Mouse (Mus musculus) intestine, embryonic 16.5 days (tissue): Measurements from ENCODE around the gene Mcm7. TPM values are rescaled to one million over a fixed set of nuclear protein-coding genes. Genes with fewer than 3 reads are reported as not detected.
"Not testable (repeated sequence)": the region's sequence is repeated elsewhere in the genome, so short reads cannot be mapped to it uniquely, and the experiment has no call there.

Experiments used
- ATAC-seq: fragments of 200-750 bp; cut with Nextera tagmentation; 2 replicates; pipeline ENCODE4 v1.8.0; 2017; ENCODE audit warnings: moderate TSS enrichment, moderate library complexity
- H3K27ac ChIP-seq: fragments of 300-500 bp; sonication (generic); 2 replicates; pipeline ENCODE4 v1.5.1; 2014; ENCODE audit warnings: mild to moderate bottlenecking, low read length
- H3K27me3 ChIP-seq: fragments of 300-500 bp; sonication (generic); replicated peaks from 2 replicates; pipeline ENCODE4 v1.6.1; 2014; ENCODE audit warnings: low read length, control low read depth, mixed read lengths; ENCODE audit not compliant: control insufficient read depth, insufficient read depth
- H3K36me3 ChIP-seq: fragments of 300-500 bp; sonication (generic); 2 replicates; pipeline ENCODE4 v1.6.1; 2014; ENCODE audit warnings: low read length, control low read depth; ENCODE audit not compliant: control insufficient read depth, insufficient read depth
- H3K4me1 ChIP-seq: fragments of 300-500 bp; sonication (generic); 2 replicates; pipeline ENCODE4 v1.6.1; 2014; ENCODE audit warnings: low read length, control low read depth, mixed read lengths; ENCODE audit not compliant: control insufficient read depth, insufficient read depth
- H3K4me2 ChIP-seq: fragments of 300-500 bp; sonication (generic); 2 replicates; pipeline ENCODE4 v1.6.1; 2014; ENCODE audit warnings: low read depth, low read length, control low read depth
- H3K4me3 ChIP-seq: fragments of 300-500 bp; sonication (generic); 2 replicates; pipeline ENCODE4 v1.5.1; 2014; ENCODE audit warnings: mild to moderate bottlenecking, low read length
- H3K9ac ChIP-seq: fragments of 300-500 bp; sonication (generic); 2 replicates; pipeline ENCODE4 v1.6.1; 2014; ENCODE audit warnings: low read depth, low read length
- H3K9me3 ChIP-seq: fragments of 300-500 bp; sonication (generic); 2 replicates; pipeline ENCODE4 v1.6.1; 2016; ENCODE audit warnings: low read length, control low read depth; ENCODE audit not compliant: control insufficient read depth
- WGBS: fragments of 180-500 bp; shearing (Covaris S2); extraction: QIAGEN DNeasy Blood & Tissue Kit; methylation state at CpG from one replicate; pipeline ENCODE4 v1.1.7; 2014; 5-methylcytosine and 5-hydroxymethylcytosine counted together
- polyA plus RNA-seq: library from polyadenylated mRNA; unstranded; fragments of >200 nt; fragmentation: Nextera tagmentation; extraction: Ambion mirVana; gene quantifications from 2 replicates; pipeline ENCODE4 v1.2.1, GENCODE M21; 2015

Mcm7 gene
- 128 and 147 TPM in 2 replicates for polyA plus RNA-seq

DNA sequence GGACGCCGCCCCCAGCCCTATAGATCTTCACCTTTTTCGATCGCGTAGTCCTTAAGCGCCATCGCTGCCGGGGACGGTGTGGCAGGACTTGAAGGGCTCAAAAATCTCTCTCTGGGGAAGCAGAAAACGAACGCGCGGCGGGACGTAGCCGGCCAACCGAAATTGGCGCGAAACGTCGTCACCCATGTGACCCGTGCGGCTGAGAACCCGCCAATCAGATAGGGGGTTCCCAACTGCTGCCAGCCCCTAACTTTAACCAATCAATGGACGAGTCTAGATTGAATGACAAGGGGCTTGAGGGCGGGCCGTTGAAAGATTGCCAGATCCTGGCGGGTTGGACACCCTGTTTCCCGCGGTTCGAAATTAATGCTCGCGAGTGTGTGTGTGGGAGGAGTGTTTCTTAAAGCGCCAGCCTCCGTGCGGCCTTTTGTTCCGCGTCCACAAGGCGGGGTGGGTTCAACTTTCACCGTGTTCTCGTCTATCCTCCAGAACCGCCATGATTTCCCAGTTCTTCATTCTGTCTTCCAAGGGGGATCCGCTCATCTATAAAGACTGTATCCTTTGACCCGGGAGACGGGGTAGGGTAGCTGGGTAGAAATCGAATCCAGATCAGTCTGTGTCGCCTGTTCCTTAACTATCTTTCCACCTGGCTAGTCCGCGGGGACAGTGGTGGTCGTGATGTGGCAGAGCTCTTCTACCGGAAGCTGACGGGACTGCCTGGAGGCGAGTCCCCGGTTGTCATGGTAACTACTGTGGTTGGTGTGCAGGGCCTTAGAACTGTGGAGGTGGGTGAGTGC lies at the start of gene Mcm7, which contains the start of gene Ap4m1:
Gene Mcm7, minus strand, starts transcription at position 728 of the 797 bp plus-strand sequence.
Gene Ap4m1, plus strand, starts transcription at position 308 of the 797 bp plus-strand sequence.
- peak; percentile 90 for ATAC-seq
- peaks cover 11% of the 10 kb centered on the region for H3K36me3 ChIP-seq
- peaks cover 11% of the 10 kb centered on the region for H3K4me1 ChIP-seq
- peak within 1 kb of the TSS; percentile 79 for H3K4me2 ChIP-seq
- no peaks in the 10 kb centered on the region for H3K27me3 ChIP-seq
- H3K4me3 ChIP-seq = peak within 1 kb of the TSS; percentile 82
- under 1% methylated on average over 54 of the region's 54 CpGs for WGBS
- H3K9ac ChIP-seq = peak within 1 kb of the TSS; percentile 80
- peak within 1 kb of the TSS; percentile 96 for H3K27ac ChIP-seq
- H3K9me3 ChIP-seq = no peaks in the 10 kb centered on the region

DNA sequence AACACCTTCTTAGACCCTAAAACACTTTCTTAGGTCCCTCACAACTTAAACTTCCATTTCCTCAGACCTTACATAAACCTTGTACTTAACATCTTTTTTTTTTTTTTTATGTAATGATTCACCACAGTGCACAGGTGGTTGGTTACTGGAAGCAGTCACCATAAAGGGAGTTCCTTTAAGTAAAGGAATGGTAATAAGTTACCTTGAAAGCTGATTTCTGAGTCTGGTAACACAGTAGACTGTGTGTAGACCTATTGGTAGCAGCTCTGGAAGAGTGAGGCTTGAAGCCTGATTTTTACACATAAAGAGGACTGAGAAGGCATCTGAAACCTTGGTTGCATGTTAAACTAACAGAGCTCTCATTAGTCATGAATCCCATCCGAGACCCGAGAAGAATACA lies 47.6 kb upstream of the Mcm7 start:
- H3K4me1 ChIP-seq = no peaks in the 10 kb centered on the region
- no peak overlapping the region for H3K27ac ChIP-seq
- H3K36me3 ChIP-seq = no peaks in the 10 kb centered on the region
- H3K4me2 ChIP-seq = no peak overlapping the region
- no peak overlapping the region for H3K9ac ChIP-seq
- H3K4me3 ChIP-seq = no peak overlapping the region
- no peak for ATAC-seq
- peaks cover 6% of the 10 kb centered on the region for H3K9me3 ChIP-seq
- no peaks in the 10 kb centered on the region for H3K27me3 ChIP-seq
- 46% methylated on average over 2 of the region's 2 CpGs for WGBS

DNA sequence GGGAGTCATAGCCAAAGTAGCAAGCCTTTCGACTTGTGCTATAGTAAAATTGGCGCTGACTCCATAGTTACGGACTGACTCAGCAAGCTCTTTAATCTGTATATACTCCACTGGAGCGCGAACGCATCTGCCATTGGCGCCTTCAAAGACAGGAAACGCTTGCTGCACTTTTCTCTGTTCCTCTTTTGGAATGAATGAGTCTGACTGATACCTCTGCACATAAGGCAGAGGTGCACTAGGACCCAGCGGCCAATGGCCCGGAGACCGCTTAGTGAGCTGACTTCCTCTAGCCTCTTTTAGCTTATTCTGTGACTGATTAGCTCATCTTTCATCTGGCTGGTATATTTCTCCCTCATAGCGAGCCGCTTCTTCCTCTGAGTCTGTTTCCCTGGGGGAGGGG lies 44.4 kb upstream of the Mcm7 start:
- H3K4me1 ChIP-seq, H3K4me3 ChIP-seq, ATAC-seq, H3K27me3 ChIP-seq, H3K9ac ChIP-seq, H3K27ac ChIP-seq, H3K9me3 ChIP-seq, H3K4me2 ChIP-seq, H3K36me3 ChIP-seq: not testable (repeated sequence)
- 94% methylated on average over 13 of the region's 13 CpGs for WGBS

DNA sequence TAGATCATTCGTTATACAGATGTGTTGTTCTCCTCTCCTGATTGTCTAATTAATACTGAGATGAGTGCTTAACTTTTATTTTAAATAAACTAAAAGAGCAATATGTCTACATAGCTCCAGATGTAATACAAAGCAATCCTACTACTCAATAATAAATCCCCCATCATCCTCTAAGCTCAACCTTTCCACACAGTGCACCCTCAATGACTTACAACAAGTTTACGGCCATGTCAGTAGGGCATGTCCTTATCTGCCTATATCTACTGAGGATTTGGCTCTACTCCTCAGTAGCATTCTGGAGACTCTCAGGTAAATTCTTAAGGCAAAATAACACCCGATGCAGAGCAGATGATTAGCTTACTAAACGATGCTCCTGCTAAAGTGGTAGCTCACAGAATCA lies 35.7 kb upstream of the Mcm7 start:
- no peak for ATAC-seq
- Histone ChIP-seq H3K36me3 (no peaks in the 10 kb centered on the region), H3K27ac (no peak overlapping the region), H3K4me2 (no peak overlapping the region), H3K4me3 (no peak overlapping the region), H3K9me3 (no peaks in the 10 kb centered on the region), H3K27me3 (no peaks in the 10 kb centered on the region), H3K4me1 (no peaks in the 10 kb centered on the region), H3K9ac (no peak overlapping the region)
- 79% methylated on average over 4 of the region's 4 CpGs for WGBS

DNA sequence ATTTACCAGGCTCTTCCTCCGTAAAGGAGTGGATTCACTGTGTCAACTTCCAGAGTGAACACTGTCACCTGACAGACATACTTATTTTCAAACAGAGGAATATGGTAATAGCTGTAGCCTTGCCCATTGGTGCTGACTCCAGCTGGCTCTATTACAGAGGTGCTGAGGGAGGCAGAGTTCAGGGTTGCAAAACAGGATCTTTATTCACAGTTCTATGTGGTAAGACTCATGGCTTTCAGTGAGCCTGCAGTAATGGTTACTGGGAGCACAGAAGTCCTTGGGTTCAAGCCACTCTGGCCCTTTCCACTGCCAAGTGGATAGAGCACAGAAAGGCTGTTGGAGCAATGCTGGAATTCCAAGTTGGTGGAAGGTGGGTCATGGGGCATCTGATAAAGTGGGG lies 35.0 kb upstream of the Mcm7 start:
- Histone ChIP-seq H3K4me3 (no peak overlapping the region), H3K27me3 (no peaks in the 10 kb centered on the region), H3K27ac (no peak overlapping the region), H3K9me3 (no peaks in the 10 kb centered on the region), H3K4me1 (no peaks in the 10 kb centered on the region), H3K4me2 (no peak overlapping the region), H3K9ac (no peak overlapping the region), H3K36me3 (no peaks in the 10 kb centered on the region)
- 58% methylated on average over 1 of the region's 1 CpGs for WGBS
- no peak for ATAC-seq

DNA sequence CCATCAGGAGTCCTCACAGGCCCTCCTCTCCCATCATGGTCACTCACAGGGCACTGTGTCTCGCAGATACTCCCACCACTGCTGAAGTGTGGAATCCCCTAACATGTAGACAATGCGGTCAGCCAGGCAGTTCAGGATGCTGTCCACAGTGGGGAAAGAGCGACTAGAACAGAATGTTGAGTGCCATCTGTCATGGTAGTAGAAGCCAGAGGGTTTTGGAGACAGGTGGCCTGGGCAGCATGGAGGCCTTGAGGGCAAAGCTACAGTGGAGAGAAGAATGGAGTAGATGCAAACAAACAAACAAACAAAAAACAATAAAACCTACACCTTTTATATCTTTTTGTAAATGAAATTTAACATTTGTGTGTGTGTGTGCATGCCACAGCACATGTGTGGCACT lies 29.9 kb upstream of the Mcm7 start:
- WGBS = 91% methylated on average over 3 of the region's 3 CpGs
- Histone ChIP-seq H3K4me2 (no peak overlapping the region), H3K27ac (no peak overlapping the region), H3K9me3 (no peaks in the 10 kb centered on the region), H3K27me3 (no peaks in the 10 kb centered on the region), H3K36me3 (no peaks in the 10 kb centered on the region), H3K4me3 (no peak overlapping the region), H3K4me1 (no peaks in the 10 kb centered on the region), H3K9ac (no peak overlapping the region)
- no peak for ATAC-seq

DNA sequence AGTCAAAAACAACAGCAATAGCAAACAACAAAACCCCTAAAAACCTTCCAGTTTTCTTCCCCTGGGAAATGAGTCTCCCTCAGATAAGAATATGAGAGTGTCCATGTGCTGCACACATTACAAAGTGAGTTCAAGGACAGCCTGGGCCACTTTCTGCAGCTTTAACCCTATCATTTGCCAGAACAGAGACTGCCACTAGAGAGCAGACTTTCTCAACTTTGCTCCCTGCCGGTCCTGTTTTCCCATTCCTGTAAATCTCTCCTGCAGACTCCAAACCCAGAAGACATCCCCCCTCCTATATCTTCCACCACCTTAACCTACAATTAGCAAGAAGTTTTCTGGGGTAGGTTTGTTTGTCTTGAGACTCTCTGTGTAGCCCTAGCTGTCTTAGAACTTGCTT lies 27.4 kb upstream of the Mcm7 start:
- Histone ChIP-seq H3K9me3 (no peaks in the 10 kb centered on the region), H3K9ac (no peak overlapping the region), H3K27me3 (no peaks in the 10 kb centered on the region), H3K27ac (no peak overlapping the region), H3K36me3 (no peaks in the 10 kb centered on the region), H3K4me1 (0 out of 2 replicates have a peak, but pooled peaks cover 3% of the 10 kb centered on the region), H3K4me2 (no peak overlapping the region), H3K4me3 (no peak overlapping the region)
- ATAC-seq = no peak
- 6% methylated on average over 1 of the region's 1 CpGs for WGBS

DNA sequence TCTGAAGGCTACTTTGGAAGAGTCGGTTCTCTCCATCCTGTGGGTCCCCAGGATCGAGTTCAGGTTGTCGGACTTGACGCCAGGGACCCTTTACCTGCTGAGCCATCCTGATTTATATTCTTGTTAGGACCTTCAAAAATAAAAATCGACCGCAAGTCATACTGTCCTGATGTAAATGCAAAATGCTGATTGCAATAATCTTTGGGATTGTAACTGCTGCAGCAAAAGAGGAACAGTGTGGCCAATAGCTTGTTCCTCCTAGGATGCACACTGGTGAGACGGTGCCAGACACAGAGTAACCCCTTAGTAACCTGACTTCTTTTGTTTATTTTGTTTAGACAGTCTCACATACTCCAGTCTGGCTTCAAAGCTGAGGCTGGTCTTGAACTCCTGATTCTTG lies 23.2 kb upstream of the Mcm7 start:
- 0 out of 2 replicates have a peak, but pooled peaks cover 3% of the 10 kb centered on the region for H3K4me1 ChIP-seq
- no peak overlapping the region for H3K27ac ChIP-seq
- no peaks in the 10 kb centered on the region for H3K27me3 ChIP-seq
- H3K9ac ChIP-seq = peak overlapping the region; percentile 83; the same call in 1 of the 2 replicates
- WGBS = 74% methylated on average over 7 of the region's 7 CpGs
- peak overlapping the region; percentile 91 for H3K4me2 ChIP-seq
- H3K4me3 ChIP-seq = peak overlapping the region; percentile 69
- no peaks in the 10 kb centered on the region for H3K9me3 ChIP-seq
- no peaks in the 10 kb centered on the region for H3K36me3 ChIP-seq
- ATAC-seq = no peak

DNA sequence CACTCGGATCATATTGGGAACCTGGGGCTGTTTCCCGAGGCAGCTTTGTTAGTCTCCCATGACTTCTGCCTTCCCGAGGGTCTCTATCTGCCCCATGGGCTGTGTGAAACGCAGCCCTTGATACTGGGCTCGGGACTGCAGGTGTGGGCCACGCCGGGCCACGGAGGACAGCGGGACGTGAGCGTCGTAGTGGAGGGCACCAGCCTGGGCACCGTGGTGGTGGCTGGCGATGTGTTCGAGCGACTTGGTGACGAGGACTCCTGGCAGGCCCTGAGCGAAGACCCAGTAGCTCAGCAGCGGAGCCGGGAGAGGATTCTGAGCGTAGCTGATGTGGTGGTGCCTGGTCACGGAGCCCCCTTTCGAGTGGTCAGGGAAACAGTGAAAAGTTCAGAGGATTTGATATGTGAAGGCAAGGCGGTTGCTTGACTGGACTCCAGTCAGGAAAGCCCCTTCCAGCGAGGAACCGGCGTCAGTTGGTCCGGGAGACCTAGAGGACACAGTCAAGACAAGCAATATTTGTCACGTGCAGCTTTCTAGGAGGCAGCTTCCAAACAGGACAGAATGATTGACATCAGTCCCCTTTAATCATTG lies 22.6 kb upstream of the Mcm7 start:
- Histone ChIP-seq H3K27me3 (no peaks in the 10 kb centered on the region), H3K4me2 (peak overlapping the region; percentile 91), H3K9ac (peak overlapping the region; percentile 83), H3K9me3 (no peaks in the 10 kb centered on the region), H3K4me3 (peak overlapping the region; percentile 69), H3K27ac (peak overlapping the region; percentile 85), H3K4me1 (0 out of 2 replicates have a peak, but pooled peaks cover 3% of the 10 kb centered on the region), H3K36me3 (no peaks in the 10 kb centered on the region)
- WGBS = 2% methylated on average over 29 of the region's 29 CpGs
- peak; percentile 77 for ATAC-seq
